Comparison of ENCODE assay signal across 8 mouse cellular contexts in the genomic region with DNA sequence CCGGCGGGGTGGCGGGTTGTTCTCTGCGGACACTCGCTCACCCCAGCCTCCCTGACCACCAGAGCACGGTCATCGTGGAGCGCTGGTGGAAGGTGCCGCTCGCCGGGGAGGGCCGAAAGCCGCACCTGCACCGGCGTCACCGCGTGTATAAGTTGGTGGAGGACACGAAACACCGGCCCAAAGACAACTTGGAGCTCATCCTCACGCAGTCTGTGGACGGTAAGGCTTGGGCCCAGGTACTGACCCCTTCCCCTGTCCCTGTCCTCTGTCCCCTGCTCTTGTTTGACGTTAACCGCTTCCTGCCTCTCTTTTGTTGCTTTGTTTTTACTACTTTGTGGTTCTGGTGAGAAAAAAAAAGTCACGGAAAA. TPM values are rescaled to one million over a fixed set of nuclear protein-coding genes. Genes with fewer than 3 reads are reported as not detected.
DNase-seq lines count a peak whose midpoint lies in the region; ATAC-seq lines count a peak whose summit lies in the region.

Oaz3 (minus strand) TSS at position 319 of the 368 bp plus-strand sequence.

- no peaks in the 10 kb centered on the region for H3K27me3 ChIP-seq in lung, embryonic 16.5 days (ENCODE audit: control insufficient read depth, insufficient read depth, low read depth, low read length)
- no peaks in the 10 kb centered on the region for H3K27me3 ChIP-seq in embryonic facial prominence, embryonic 14.5 days (replicated peaks; ENCODE audit: control insufficient read depth, insufficient read depth, low read length)
- H3K27me3 ChIP-seq in intestine, embryonic 15.5 days (replicated peaks): 0 out of 2 replicates have a peak, but pooled peaks cover 3% of the 10 kb centered on the region
- H3K27me3 ChIP-seq in neural tube, embryonic 12.5 days (replicated peaks): no peaks in the 10 kb centered on the region

- H3K9ac ChIP-seq in lung, embryonic 16.5 days (ENCODE audit: low read length): peak within 1 kb of the TSS; percentile 96
- peak within 1 kb of the TSS; percentile 81 for H3K9ac ChIP-seq in embryonic facial prominence, embryonic 14.5 days (ENCODE audit: low read depth, low read length)
- peak within 1 kb of the TSS; percentile 93 for H3K9ac ChIP-seq in intestine, embryonic 15.5 days
- peak within 1 kb of the TSS; percentile 89 for H3K9ac ChIP-seq in neural tube, embryonic 12.5 days

- peak within 1 kb of the TSS; percentile 69 for H3K27ac ChIP-seq in lung, embryonic 16.5 days (ENCODE audit: low read length)
- H3K27ac ChIP-seq in embryonic facial prominence, embryonic 14.5 days (replicated peaks; ENCODE audit: low read depth, low read length): peak within 1 kb of the TSS; percentile 50; the same call in 1 of the 2 replicates
- peak within 1 kb of the TSS; percentile 68; the same call in 1 of the 2 replicates for H3K27ac ChIP-seq in intestine, embryonic 15.5 days
- H3K27ac ChIP-seq in neural tube, embryonic 12.5 days: 0 out of 2 replicates have a peak within 1 kb of the TSS, but pooled peaks have one; percentile 46

- peak within 1 kb of the TSS; percentile 98 for H3K4me3 ChIP-seq in lung, embryonic 16.5 days (ENCODE audit: low read length)
- peak within 1 kb of the TSS; percentile 91 for H3K4me3 ChIP-seq in embryonic facial prominence, embryonic 14.5 days (ENCODE audit: low read depth, low read length)
- H3K4me3 ChIP-seq in intestine, embryonic 15.5 days (replicated peaks): peak within 1 kb of the TSS; percentile 97
- peak within 1 kb of the TSS; percentile 95 for H3K4me3 ChIP-seq in neural tube, embryonic 12.5 days

- no peak for ATAC-seq in lung, embryonic 16.5 days (ENCODE audit: low read depth)
- ATAC-seq in embryonic facial prominence, embryonic 14.5 days (ENCODE audit: low read depth): peak; percentile 7; the same call in 1 of the 2 replicates
- peak; percentile 71 for ATAC-seq in intestine, embryonic 15.5 days
- ATAC-seq in neural tube, embryonic 12.5 days (ENCODE audit: low FRiP score, low read depth): peak; percentile 63
- no peak for ATAC-seq in cerebellum, adult (ENCODE audit: insufficient number of reproducible peaks, low FRiP score, low TSS enrichment)

- H3K36me3 ChIP-seq in lung, embryonic 16.5 days (ENCODE audit: control insufficient read depth, insufficient read depth, low read length): peaks cover 34% of the 10 kb centered on the region
- H3K36me3 ChIP-seq in embryonic facial prominence, embryonic 14.5 days (ENCODE audit: control insufficient read depth, insufficient read depth, low read length): peaks cover 34% of the 10 kb centered on the region
- H3K36me3 ChIP-seq in intestine, embryonic 15.5 days: peaks cover 18% of the 10 kb centered on the region
- peaks cover 40% of the 10 kb centered on the region for H3K36me3 ChIP-seq in neural tube, embryonic 12.5 days

- under 1% methylated on average over 23 of the region's 24 CpGs for WGBS in lung, embryonic 16.5 days
- WGBS in embryonic facial prominence, embryonic 14.5 days: 0% methylated on average over 21 of the region's 24 CpGs
- WGBS in intestine, embryonic 15.5 days: 1% methylated on average over 24 of the region's 24 CpGs
- 1% methylated on average over 24 of the region's 24 CpGs for WGBS in neural tube, embryonic 12.5 days

- H3K4me1 ChIP-seq in lung, embryonic 16.5 days (replicated peaks; ENCODE audit: control insufficient read depth, insufficient read depth, low read length): peaks cover 6% of the 10 kb centered on the region
- 0 out of 2 replicates have a peak, but pooled peaks cover 4% of the 10 kb centered on the region for H3K4me1 ChIP-seq in embryonic facial prominence, embryonic 14.5 days (ENCODE audit: control insufficient read depth, insufficient read depth, low read length)
- H3K4me1 ChIP-seq in intestine, embryonic 15.5 days (replicated peaks): no peaks in the 10 kb centered on the region; the same call in 1 of the 2 replicates
- peaks cover 10% of the 10 kb centered on the region for H3K4me1 ChIP-seq in neural tube, embryonic 12.5 days

- H3K9me3 ChIP-seq in lung, embryonic 16.5 days (ENCODE audit: control insufficient read depth, low read length): no peaks in the 10 kb centered on the region
- H3K9me3 ChIP-seq in embryonic facial prominence, embryonic 14.5 days (ENCODE audit: control insufficient read depth, low read length): no peaks in the 10 kb centered on the region; the same call in 1 of the 2 replicates
- no peaks in the 10 kb centered on the region for H3K9me3 ChIP-seq in intestine, embryonic 15.5 days
- no peaks in the 10 kb centered on the region for H3K9me3 ChIP-seq in neural tube, embryonic 12.5 days

- peak within 1 kb of the TSS; percentile 85 for H3K4me2 ChIP-seq in lung, embryonic 16.5 days (ENCODE audit: low read depth, low read length)
- H3K4me2 ChIP-seq in embryonic facial prominence, embryonic 14.5 days (ENCODE audit: low read depth, low read length): peak within 1 kb of the TSS; percentile 87
- peak within 1 kb of the TSS; percentile 83 for H3K4me2 ChIP-seq in intestine, embryonic 15.5 days (replicated peaks)
- H3K4me2 ChIP-seq in neural tube, embryonic 12.5 days (replicated peaks): peak within 1 kb of the TSS; percentile 91

- DNase-seq in lung, postnatal 25 days (ENCODE audit: low spot score): no peak
- DNase-seq in embryonic facial prominence, embryonic 14.5 days (ENCODE audit: low spot score): no peak
- DNase-seq in spleen, postnatal 14 days (ENCODE audit: low spot score in 2 of 2): no peak
- DNase-seq in yolk sac, embryonic 10.5 days (ENCODE audit: low spot score): no peak

RNA-seq across cellular contexts. Expression of gene Oaz3, which starts in this region (rescaled TPM):
- polyA plus RNA-seq in lung, embryonic 16.5 days (2015; fragmentation: Nextera tagmentation; extraction: Ambion mirVana): 0.31 and 0.49 TPM in 2 replicates
- not detected in 2 replicates for polyA plus RNA-seq in embryonic facial prominence, embryonic 14.5 days (2014; fragmentation: Nextera tagmentation; extraction: Ambion mirVana)
- polyA plus RNA-seq in intestine, embryonic 15.5 days (2015; fragmentation: Nextera tagmentation; extraction: Ambion mirVana): 0.36 and 0.48 TPM in 2 replicates
- 0.81 and 0.96 TPM in 2 replicates for polyA plus RNA-seq in neural tube, embryonic 12.5 days (2016; fragmentation: Nextera tagmentation; extraction: Ambion mirVana)

Comparison
In these comparisons a context has a peak if more than half of its experiments do, and no peak if none do; other contexts are left out.
1. Peak in ATAC-seq, H3K4me3 ChIP-seq, H3K27ac ChIP-seq, H3K9ac ChIP-seq and H3K4me2 ChIP-seq in embryonic facial prominence, embryonic 14.5 days; RNA of the gene not detected or under 1 TPM.
2. Peak in ATAC-seq, H3K4me3 ChIP-seq, H3K27ac ChIP-seq, H3K9ac ChIP-seq and H3K4me2 ChIP-seq in intestine, embryonic 15.5 days; RNA of the gene not detected or under 1 TPM.
3. Peak in ATAC-seq, H3K4me3 ChIP-seq, H3K27ac ChIP-seq, H3K9ac ChIP-seq and H3K4me2 ChIP-seq in neural tube, embryonic 12.5 days; RNA of the gene not detected or under 1 TPM.